12 mouse cellular contexts compared by ENCODE assay signal in genomic region chr19:40509274-40509673, GRCm38 (mm10). TPM values are rescaled to one million over a fixed set of nuclear protein-coding genes. Genes with fewer than 3 reads are reported as not detected.
DNase-seq lines count a peak whose midpoint lies in the region; ATAC-seq and TF ChIP-seq lines count a peak whose summit lies in the region.
"Had no signal": no experiment of that assay in that cellular context is flagged by ENCODE, and none has a peak within 500 bp of the region (broad histone marks: within the 10 kb centered on the region; RNA-seq: fewer than 3 reads in every experiment).

No protein-coding gene starts in this region.

- H3K4me2 ChIP-seq in heart, embryonic 13.5 days: no peak overlapping the region
- no peak overlapping the region for H3K4me2 ChIP-seq in kidney, postnatal 0 days (ENCODE audit: low read length)
- H3K4me2 ChIP-seq in neural tube, embryonic 11.5 days (ENCODE audit: low read depth): no peak overlapping the region
- no peak overlapping the region for H3K4me2 ChIP-seq in neural tube, embryonic 15.5 days
- H3K4me2 ChIP-seq: lung, embryonic 15.5 days had no signal

- intact Hi-C loops in heart, postnatal 25 days (cut with DNase I): no loop called here

- no peaks in the 10 kb centered on the region for H3K27me3 ChIP-seq in heart, embryonic 13.5 days (replicated peaks)
- H3K27me3 ChIP-seq in kidney, postnatal 0 days (ENCODE audit: insufficient read depth, low read length): no peaks in the 10 kb centered on the region
- H3K27me3 ChIP-seq in neural tube, embryonic 11.5 days (ENCODE audit: control insufficient read depth, insufficient read depth, low read length): no peaks in the 10 kb centered on the region
- H3K27me3 ChIP-seq in neural tube, embryonic 15.5 days (replicated peaks): no peaks in the 10 kb centered on the region
- H3K27me3 ChIP-seq: lung, embryonic 15.5 days had no signal

- peaks cover 8% of the 10 kb centered on the region; the same call in 1 of the 2 replicates for H3K36me3 ChIP-seq in heart, embryonic 13.5 days
- H3K36me3 ChIP-seq in kidney, postnatal 0 days (ENCODE audit: insufficient read depth, low read length): no peaks in the 10 kb centered on the region
- H3K36me3 ChIP-seq in neural tube, embryonic 11.5 days (ENCODE audit: control insufficient read depth, insufficient read depth, low read length): no peaks in the 10 kb centered on the region
- no peaks in the 10 kb centered on the region for H3K36me3 ChIP-seq in neural tube, embryonic 15.5 days
- H3K36me3 ChIP-seq: lung, embryonic 15.5 days had no signal

- H3K4me1 ChIP-seq in heart, embryonic 13.5 days: peaks cover 57% of the 10 kb centered on the region
- peaks cover 9% of the 10 kb centered on the region for H3K4me1 ChIP-seq in kidney, postnatal 0 days (replicated peaks; ENCODE audit: insufficient read depth, low read length)
- H3K4me1 ChIP-seq in neural tube, embryonic 11.5 days (ENCODE audit: control insufficient read depth, insufficient read depth, low read length): 0 out of 2 replicates have a peak, but pooled peaks cover 5% of the 10 kb centered on the region
- H3K4me1 ChIP-seq in neural tube, embryonic 15.5 days: peaks cover 37% of the 10 kb centered on the region

- peak overlapping the region; percentile 38; the same call in 1 of the 2 replicates for H3K27ac ChIP-seq in heart, embryonic 13.5 days (replicated peaks)
- H3K27ac ChIP-seq in kidney, postnatal 0 days: no peak overlapping the region
- H3K27ac ChIP-seq in neural tube, embryonic 11.5 days (ENCODE audit: low read depth, low read length): peak overlapping the region; percentile 6; the same call in 1 of the 2 replicates
- no peak overlapping the region; the same call in 1 of the 2 replicates for H3K27ac ChIP-seq in neural tube, embryonic 15.5 days (replicated peaks)
- H3K27ac ChIP-seq: lung, embryonic 15.5 days had no signal

- peak; percentile 19; the same call in 1 of the 2 replicates for TF ChIP-seq CTCF in kidney, postnatal 0 days (IDR thresholded peaks at IDR 0.05; ENCODE audit: low read depth)

- H3K9me3 ChIP-seq in heart, embryonic 13.5 days: no peaks in the 10 kb centered on the region
- H3K9me3 ChIP-seq in kidney, postnatal 0 days (replicated peaks; ENCODE audit: low read length): no peaks in the 10 kb centered on the region
- no peaks in the 10 kb centered on the region for H3K9me3 ChIP-seq in neural tube, embryonic 11.5 days (ENCODE audit: control insufficient read depth, low read length)
- H3K9me3 ChIP-seq in neural tube, embryonic 15.5 days (replicated peaks): no peaks in the 10 kb centered on the region
- H3K9me3 ChIP-seq: lung, embryonic 15.5 days had no signal

- 70% methylated on average over 2 of the region's 2 CpGs for WGBS in heart, embryonic 13.5 days
- 61% methylated on average over 2 of the region's 2 CpGs for WGBS in kidney, postnatal 0 days
- WGBS in neural tube, embryonic 11.5 days: 82% methylated on average over 2 of the region's 2 CpGs
- WGBS in neural tube, embryonic 15.5 days: 65% methylated on average over 2 of the region's 2 CpGs

- H3K4me3 ChIP-seq in heart, embryonic 13.5 days: no peak overlapping the region
- H3K4me3 ChIP-seq in kidney, postnatal 0 days (replicated peaks; ENCODE audit: low read depth, low read length): no peak overlapping the region
- H3K4me3 ChIP-seq in neural tube, embryonic 11.5 days (ENCODE audit: low read depth, low read length): no peak overlapping the region
- H3K4me3 ChIP-seq in neural tube, embryonic 15.5 days (replicated peaks): no peak overlapping the region
- H3K4me3 ChIP-seq: lung, embryonic 15.5 days had no signal

- no peak for ATAC-seq in heart, embryonic 13.5 days (ENCODE audit: extremely low read depth, insufficient number of reproducible peaks, low FRiP score, low TSS enrichment)
- ATAC-seq in kidney, postnatal 0 days (replicated peaks; ENCODE audit: low FRiP score, low read depth): no peak
- no peak for ATAC-seq in neural tube, embryonic 11.5 days (ENCODE audit: insufficient read depth, low FRiP score, low TSS enrichment)
- no peak for ATAC-seq in neural tube, embryonic 15.5 days (ENCODE audit: low FRiP score)
- ATAC-seq in frontal cortex, adult (ENCODE audit: low TSS enrichment): no peak

- DNase-seq in heart, postnatal 25 days (ENCODE audit: low spot score): no peak
- no peak for DNase-seq in kidney, postnatal 0 days (ENCODE audit: low spot score)
- DNase-seq in kidney, postnatal 36 days: no peak
- no peak for DNase-seq in neural tube, embryonic 11.5 days (ENCODE audit: low spot score)
- DNase-seq: adrenal gland, adult 8-10 months; cerebellum, adult 9-10 months; left cerebral cortex, postnatal 4 days; retina, postnatal 1 day had no signal

- H3K9ac ChIP-seq in heart, embryonic 13.5 days: no peak overlapping the region; the same call in 1 of the 2 replicates
- no peak overlapping the region for H3K9ac ChIP-seq in kidney, postnatal 0 days (ENCODE audit: low read depth, low read length)
- H3K9ac ChIP-seq in neural tube, embryonic 11.5 days (ENCODE audit: low read length): no peak overlapping the region
- H3K9ac ChIP-seq in neural tube, embryonic 15.5 days (replicated peaks): no peak overlapping the region
- H3K9ac ChIP-seq: lung, embryonic 15.5 days had no signal

RNA-seq across cellular contexts. Expression of gene Sorbs1, which starts 4.3 kb away (rescaled TPM):
- 65.4 and 74.3 TPM in 2 replicates for polyA plus RNA-seq in heart, embryonic 13.5 days (2015; fragmentation: Nextera tagmentation; extraction: Ambion mirVana)
- 100 to 1,000 TPM; 604 to 684 TPM for total RNA-seq in heart, postnatal 25 days (2021)
- polyA plus RNA-seq in kidney, postnatal 0 days (2015; fragmentation: Nextera tagmentation; extraction: Ambion mirVana): 46.5 and 49.9 TPM in 2 replicates
- polyA plus RNA-seq in neural tube, embryonic 11.5 days (2014; fragmentation: Nextera tagmentation; extraction: Ambion mirVana): 87.8 and 91.2 TPM in 2 replicates
- polyA plus RNA-seq in neural tube, embryonic 15.5 days (2015; fragmentation: Nextera tagmentation; extraction: Ambion mirVana): 94.7 and 103 TPM in 2 replicates

Comparison
In these comparisons a context has a peak if more than half of its experiments do, and no peak if none do; other contexts are left out.
1. H3K27ac ChIP-seq: peak in heart, embryonic 13.5 days (single experiment) and neural tube, embryonic 11.5 days (single experiment); none in kidney, postnatal 0 days (single experiment) and neural tube, embryonic 15.5 days (single experiment).